Mouse (Mus musculus) G1E (cell line): Measurements from ENCODE around the gene Chd6.

Experiments
- CTCF ChIP-seq: IDR thresholded peaks from 2 replicates; pipeline ENCODE4 v1.5.1; 2012; ENCODE audit warnings: low read depth, low read length, inconsistent platforms, mixed read lengths
- GATA1 ChIP-seq: IDR thresholded peaks from 2 replicates; pipeline ENCODE4 v1.6.1; 2012; ENCODE audit warnings: borderline replicate concordance, low read length, inconsistent platforms, mixed read lengths

- TF ChIP-seq CTCF: no peak
- TF ChIP-seq GATA1: no peak
These were observed 157.3 kb downstream of the Chd6 start for GRCm38 (mm10) chr2:160951595-160951994.
